Mouse (Mus musculus): Measurements from ENCODE around the gene Mfrp. TPM values are rescaled to one million over a fixed set of nuclear protein-coding genes. Genes with fewer than 3 reads are reported as not detected.

The Mfrp gene
- total RNA-seq, 2 experiments from 2014 or later: not detected

GRCm38 (mm10) chr9:44127351-44127801, 25.8 kb downstream of the Mfrp start:
- peak; percentile 55 for DNase-seq
- Histone ChIP-seq H3K27ac (peak overlapping the region; percentile 83), H3K4me3 (no peak overlapping the region)
- intact Hi-C loops (cut with DNase I): loop anchor here (2.0 to 5.0 kb wide), 2 partner anchors 120 to 267 kb away; no protein-coding TSS in a partner anchor
- no peak for TF ChIP-seq CTCF (IDR thresholded peaks at IDR 0.05)

- Histone ChIP-seq H3K27ac (peak overlapping the region; percentile 94), H3K4me3 (peak overlapping the region; percentile 66)
- no peak for TF ChIP-seq CTCF (IDR thresholded peaks at IDR 0.05)
- intact Hi-C loops (cut with DNase I): loop anchor here (5.0 kb wide), 2 partner anchors 43 to 118 kb away; no protein-coding TSS in a partner anchor
- DNase-seq: no peak
These were observed 28.1 kb downstream of the Mfrp start for GRCm38 (mm10) chr9:44129633-44130032.

- intact Hi-C loops (cut with DNase I): loop anchor here (5.0 kb wide), 1 partner anchor 42 kb away; no protein-coding TSS in a partner anchor
- TF ChIP-seq CTCF (IDR thresholded peaks at IDR 0.05): no peak
These were observed 28.5 kb downstream of the Mfrp start for GRCm38 (mm10) chr9:44130034-44130433.

GRCm38 (mm10) chr9:44130581-44131275, 29.2 kb downstream of the Mfrp start:
- peak overlapping the region; percentile 94 for H3K27ac ChIP-seq
- peak overlapping the region; percentile 66 for H3K4me3 ChIP-seq
- TF ChIP-seq CTCF (IDR thresholded peaks at IDR 0.05): no peak
- intact Hi-C loops (cut with DNase I): loop anchor here (5.0 kb wide), 1 partner anchor 42 kb away; no protein-coding TSS in a partner anchor
- DNase-seq: peak; percentile 56

More at GRCm38 (mm10) chr9:44130034-44130433, 28.5 kb downstream of the Mfrp start:
- peak overlapping the region; percentile 94 for H3K27ac ChIP-seq
- peak overlapping the region; percentile 66 for H3K4me3 ChIP-seq
- peak; percentile 77 for DNase-seq

GRCm38 (mm10) chr9:44131276-44131590, 29.7 kb downstream of the Mfrp start:
- intact Hi-C loops (cut with DNase I): loop anchor here (5.0 kb wide), 1 partner anchor 41 kb away; no protein-coding TSS in a partner anchor
- TF ChIP-seq CTCF (IDR thresholded peaks at IDR 0.05): no peak
- Histone ChIP-seq H3K4me3 (peak overlapping the region; percentile 66), H3K27ac (peak overlapping the region; percentile 94)
- no peak for DNase-seq

GRCm38 (mm10) chr9:44132200-44132599, 30.7 kb downstream of the Mfrp start:
- DNase-seq: no peak
- H3K27ac ChIP-seq: peak overlapping the region; percentile 94
- intact Hi-C loops (cut with DNase I): loop anchor here (5.0 kb wide), 1 partner anchor 40 kb away; no protein-coding TSS in a partner anchor
- TF ChIP-seq CTCF (IDR thresholded peaks at IDR 0.05): no peak
- no peak overlapping the region for H3K4me3 ChIP-seq

GRCm38 (mm10) chr9:44133287-44133686, 31.8 kb downstream of the Mfrp start:
- Histone ChIP-seq H3K27ac (peak overlapping the region; percentile 94), H3K4me3 (peak overlapping the region; percentile 88)
- no peak for TF ChIP-seq CTCF (IDR thresholded peaks at IDR 0.05)
- DNase-seq: no peak
- intact Hi-C loops (cut with DNase I): loop anchor here (5.0 kb wide), 1 partner anchor 39 kb away; no protein-coding TSS in a partner anchor

- no peak for TF ChIP-seq CTCF (IDR thresholded peaks at IDR 0.05)
These were observed 32.7 kb downstream of the Mfrp start, which contains the start of gene Mcam for GRCm38 (mm10) chr9:44134101-44134850. Mcam (plus strand) TSS chr9:44134469.

GRCm38 (mm10) chr9:44134851-44135730, 33.6 kb downstream of the Mfrp start:
- DNase-seq: peak; percentile 68
- Histone ChIP-seq H3K27ac (peak overlapping the region; percentile 94), H3K4me3 (peak overlapping the region; percentile 88)
- intact Hi-C loops (cut with DNase I): loop anchor here (5.0 kb wide), 1 partner anchor 37 kb away; no protein-coding TSS in a partner anchor
- TF ChIP-seq CTCF (IDR thresholded peaks at IDR 0.05): no peak

More at GRCm38 (mm10) chr9:44134101-44134850, 32.7 kb downstream of the Mfrp start, which contains the start of gene Mcam:
- intact Hi-C loops (cut with DNase I): loop anchor here (5.0 kb wide), 1 partner anchor 38 kb away; no protein-coding TSS in a partner anchor
- Histone ChIP-seq H3K27ac (peak within 1 kb of the TSS; percentile 94), H3K4me3 (peak within 1 kb of the TSS; percentile 88)
- DNase-seq: peak; percentile 88

GRCm38 (mm10) chr9:44135731-44136411, 34.3 kb downstream of the Mfrp start:
- TF ChIP-seq CTCF (IDR thresholded peaks at IDR 0.05): no peak
- Histone ChIP-seq H3K27ac (peak overlapping the region; percentile 94), H3K4me3 (peak overlapping the region; percentile 88)
- no peak for DNase-seq
- intact Hi-C loops (cut with DNase I): no loop called here

- intact Hi-C loops (cut with DNase I): no loop called here
- no peak for DNase-seq
- no peak overlapping the region for H3K4me3 ChIP-seq
- TF ChIP-seq CTCF (IDR thresholded peaks at IDR 0.05): no peak
- no peak overlapping the region for H3K27ac ChIP-seq
These were observed 36.3 kb downstream of the Mfrp start for GRCm38 (mm10) chr9:44137846-44138245.
